Mouse (Mus musculus): ENCODE data around the gene Arhgef2. TPM values are rescaled to one million over a fixed set of nuclear protein-coding genes. Genes with fewer than 3 reads are reported as not detected.

The Arhgef2 gene
- polyA plus RNA-seq, 1 experiment from 2014 or later: 116 TPM

- Histone ChIP-seq H3K9me3 (no peaks in the 10 kb centered on the region), H3K4me1 (peaks cover 15% of the 10 kb centered on the region), H3K4me3 (peak within 1 kb of the TSS; percentile 99), H3K27ac (replicated peaks) (peak within 1 kb of the TSS; percentile 98), H3K27me3 (replicated peaks; ENCODE audit: low read depth, poor library complexity, severe bottlenecking) (no peaks in the 10 kb centered on the region), H3K36me3 (replicated peaks) (peaks cover 35% of the 10 kb centered on the region)
- WGBS: 1% methylated on average over 47 of the region's 47 CpGs
- DNase-seq (ENCODE audit: low spot score): peak; percentile 98
Observed at GRCm38 (mm10) chr3:88684980-88685941, 79.5 kb downstream of the Arhgef2 start, which contains the start of gene Khdc4. Gene Khdc4, plus strand, starts transcription at chr3:88685803.

- Histone ChIP-seq H3K9me3 (no peaks in the 10 kb centered on the region), H3K27ac (replicated peaks) (peak overlapping the region; percentile 98), H3K36me3 (replicated peaks) (peaks cover 43% of the 10 kb centered on the region), H3K4me1 (peaks cover 15% of the 10 kb centered on the region), H3K4me3 (peak overlapping the region; percentile 99), H3K27me3 (replicated peaks; ENCODE audit: low read depth, poor library complexity, severe bottlenecking) (no peaks in the 10 kb centered on the region)
- under 1% methylated on average over 45 of the region's 45 CpGs for WGBS
- peak; percentile 74 for DNase-seq (ENCODE audit: low spot score)
Observed at GRCm38 (mm10) chr3:88685958-88686451, 80.2 kb downstream of the Arhgef2 start.

GRCm38 (mm10) chr3:88686734-88687611 lies 81.2 kb downstream of the Arhgef2 start:
- peaks cover 15% of the 10 kb centered on the region for H3K4me1 ChIP-seq
- WGBS: 57% methylated on average over 13 of the region's 13 CpGs
- H3K36me3 ChIP-seq (replicated peaks): peaks cover 52% of the 10 kb centered on the region
- H3K9me3 ChIP-seq: no peaks in the 10 kb centered on the region
- peak overlapping the region; percentile 99 for H3K4me3 ChIP-seq
- no peak for DNase-seq (ENCODE audit: low spot score)
- H3K27me3 ChIP-seq (replicated peaks; ENCODE audit: low read depth, poor library complexity, severe bottlenecking): no peaks in the 10 kb centered on the region
- peak overlapping the region; percentile 98 for H3K27ac ChIP-seq (replicated peaks)

- Histone ChIP-seq H3K36me3 (replicated peaks) (peaks cover 72% of the 10 kb centered on the region), H3K9me3 (no peaks in the 10 kb centered on the region), H3K27me3 (replicated peaks; ENCODE audit: low read depth, poor library complexity, severe bottlenecking) (no peaks in the 10 kb centered on the region), H3K27ac (replicated peaks) (no peak overlapping the region), H3K4me3 (no peak overlapping the region), H3K4me1 (peaks cover 15% of the 10 kb centered on the region)
- WGBS: 91% methylated on average over 5 of the region's 5 CpGs
- DNase-seq (ENCODE audit: low spot score): no peak
Observed at GRCm38 (mm10) chr3:88689079-88689478, 83.3 kb downstream of the Arhgef2 start.

- no peak for DNase-seq (ENCODE audit: low spot score)
- Histone ChIP-seq H3K36me3 (replicated peaks) (peaks cover 99% of the 10 kb centered on the region), H3K4me1 (no peaks in the 10 kb centered on the region), H3K27ac (replicated peaks) (no peak overlapping the region), H3K4me3 (no peak overlapping the region), H3K9me3 (no peaks in the 10 kb centered on the region), H3K27me3 (replicated peaks; ENCODE audit: low read depth, poor library complexity, severe bottlenecking) (no peaks in the 10 kb centered on the region)
Observed at GRCm38 (mm10) chr3:88695545-88695944, 89.8 kb downstream of the Arhgef2 start.

Other genes with a start within 250 kb of the Arhgef2 start
- 0.43 and 1.2 TPM in 2 replicates for gene Paqr6, start 241.4 kb upstream of the Arhgef2 start, polyA plus RNA-seq (2016; fragmentation: Nextera tagmentation; extraction: Ambion mirVana)
- gene Bglap3, start 233.2 kb upstream of the Arhgef2 start, polyA plus RNA-seq (2016; fragmentation: Nextera tagmentation; extraction: Ambion mirVana): 0.10 and 0.35 TPM in 2 replicates
- not detected in 2 replicates for gene Bglap2, start 227.3 kb upstream of the Arhgef2 start, polyA plus RNA-seq (2016; fragmentation: Nextera tagmentation; extraction: Ambion mirVana)
- not detected in 2 replicates for gene Bglap, start 221.5 kb upstream of the Arhgef2 start, polyA plus RNA-seq (2016; fragmentation: Nextera tagmentation; extraction: Ambion mirVana)
- gene Pmf1, start 195.6 kb upstream of the Arhgef2 start, polyA plus RNA-seq (2016; fragmentation: Nextera tagmentation; extraction: Ambion mirVana): 184 and 194 TPM in 2 replicates
- gene Slc25a44, start 180.8 kb upstream of the Arhgef2 start, polyA plus RNA-seq (2016; fragmentation: Nextera tagmentation; extraction: Ambion mirVana): 17.5 and 17.6 TPM in 2 replicates
- 5.9 and 7.1 TPM in 2 replicates for gene Sema4a, start 144.8 kb upstream of the Arhgef2 start, polyA plus RNA-seq (2016; fragmentation: Nextera tagmentation; extraction: Ambion mirVana)
- 15.2 and 17.9 TPM in 2 replicates for gene Lmna, start 96.0 kb upstream of the Arhgef2 start, polyA plus RNA-seq (2016; fragmentation: Nextera tagmentation; extraction: Ambion mirVana)
- 33.6 and 37.4 TPM in 2 replicates for gene Mex3a, start 73.6 kb upstream of the Arhgef2 start, polyA plus RNA-seq (2016; fragmentation: Nextera tagmentation; extraction: Ambion mirVana)
- 4.9 and 5.8 TPM in 2 replicates for gene Rab25, start 57.7 kb upstream of the Arhgef2 start, polyA plus RNA-seq (2016; fragmentation: Nextera tagmentation; extraction: Ambion mirVana)
- gene Lamtor2, start 52.9 kb upstream of the Arhgef2 start, polyA plus RNA-seq (2016; fragmentation: Nextera tagmentation; extraction: Ambion mirVana): 158 and 161 TPM in 2 replicates
- gene Ubqln4, start 52.2 kb upstream of the Arhgef2 start, polyA plus RNA-seq (2016; fragmentation: Nextera tagmentation; extraction: Ambion mirVana): 68.6 and 77.9 TPM in 2 replicates
- 229 and 231 TPM in 2 replicates for gene Ssr2, start 30.1 kb upstream of the Arhgef2 start, polyA plus RNA-seq (2016; fragmentation: Nextera tagmentation; extraction: Ambion mirVana)
- gene Rxfp4, start 47.2 kb downstream of the Arhgef2 start, polyA plus RNA-seq (2016; fragmentation: Nextera tagmentation; extraction: Ambion mirVana): not detected in 2 replicates
- gene Khdc4, start 79.8 kb downstream of the Arhgef2 start, polyA plus RNA-seq (2016; fragmentation: Nextera tagmentation; extraction: Ambion mirVana): 98.6 and 105 TPM in 2 replicates
- gene Rit1, start 110.9 kb downstream of the Arhgef2 start, polyA plus RNA-seq (2016; fragmentation: Nextera tagmentation; extraction: Ambion mirVana): 32.9 and 33.4 TPM in 2 replicates
- gene Syt11, start 169.2 kb downstream of the Arhgef2 start, polyA plus RNA-seq (2016; fragmentation: Nextera tagmentation; extraction: Ambion mirVana): 52.4 and 59.1 TPM in 2 replicates
- gene Gon4l, start 229.3 kb downstream of the Arhgef2 start, polyA plus RNA-seq (2016; fragmentation: Nextera tagmentation; extraction: Ambion mirVana): 17.6 and 18.9 TPM in 2 replicates